Mouse (Mus musculus) forebrain, embryonic 11.5 days (tissue): ENCODE results near the gene Oprm1. TPM values are rescaled to one million over a fixed set of nuclear protein-coding genes. Genes with fewer than 3 reads are reported as not detected.
"Not testable (repeated sequence)": the region's sequence is repeated elsewhere in the genome, so short reads cannot be mapped to it uniquely, and the experiment has no call there.

Source experiments
- ATAC-seq: fragments of 200-750 bp; cut with Nextera tagmentation; replicated peaks from 2 replicates; pipeline ENCODE4 v1.8.0; 2017; ENCODE audit warnings: moderate TSS enrichment; ENCODE audit not compliant: low FRiP score
- DNase-seq: peaks from one replicate; pipeline ENCODE4 v3.0.0-alpha.2; 2017; ENCODE audit warnings: low spot score
- H3K27ac ChIP-seq: fragments of 300-500 bp; sonication (generic); 2 replicates; pipeline ENCODE4 v1.5.1; 2014; ENCODE audit warnings: low read depth, low read length
- H3K27me3 ChIP-seq: fragments of 300-500 bp; sonication (generic); 2 replicates; pipeline ENCODE4 v1.6.1; 2014; ENCODE audit warnings: mild to moderate bottlenecking, low read length, mixed read lengths; ENCODE audit not compliant: control insufficient read depth, insufficient read depth
- H3K36me3 ChIP-seq: fragments of 300-500 bp; sonication (generic); 2 replicates; pipeline ENCODE4 v1.6.1; 2014; ENCODE audit warnings: mild to moderate bottlenecking, low read length, moderate library complexity, mixed read lengths; ENCODE audit not compliant: control insufficient read depth, insufficient read depth
- H3K4me1 ChIP-seq: fragments of 300-500 bp; sonication (generic); replicated peaks from 2 replicates; pipeline ENCODE4 v1.6.1; 2014; ENCODE audit warnings: low read length, mixed read lengths; ENCODE audit not compliant: control insufficient read depth, insufficient read depth
- H3K4me2 ChIP-seq: fragments of 300-500 bp; sonication (generic); 2 replicates; pipeline ENCODE4 v1.6.1; 2014; ENCODE audit warnings: low read depth, mild to moderate bottlenecking, low read length, moderate library complexity, mixed read lengths; ENCODE audit not compliant: severe bottlenecking
- H3K4me3 ChIP-seq: fragments of 300-500 bp; sonication (generic); 2 replicates; pipeline ENCODE4 v1.5.1; 2014; ENCODE audit warnings: low read depth, low read length
- H3K9ac ChIP-seq: fragments of 300-500 bp; sonication (generic); 2 replicates; pipeline ENCODE4 v1.6.1; 2014; ENCODE audit warnings: low read length
- H3K9me3 ChIP-seq: fragments of 300-500 bp; sonication (generic); 2 replicates; pipeline ENCODE4 v1.6.1; 2016; ENCODE audit warnings: low read length, mixed read lengths; ENCODE audit not compliant: control insufficient read depth
- WGBS: fragments of 180-500 bp; shearing (Covaris S2); extraction: QIAGEN DNeasy Blood & Tissue Kit; methylation state at CpG from one replicate; pipeline ENCODE4 v1.1.7; 2014; 5-methylcytosine and 5-hydroxymethylcytosine counted together
- polyA plus RNA-seq: library from polyadenylated mRNA; unstranded; fragments of >200 nt; fragmentation: Nextera tagmentation; extraction: Ambion mirVana; gene quantifications from 2 replicates; pipeline ENCODE4 v1.2.1, GENCODE M21; 2014

Oprm1 gene
- polyA plus RNA-seq, 1 experiment from 2014 or later: not detected

DNA sequence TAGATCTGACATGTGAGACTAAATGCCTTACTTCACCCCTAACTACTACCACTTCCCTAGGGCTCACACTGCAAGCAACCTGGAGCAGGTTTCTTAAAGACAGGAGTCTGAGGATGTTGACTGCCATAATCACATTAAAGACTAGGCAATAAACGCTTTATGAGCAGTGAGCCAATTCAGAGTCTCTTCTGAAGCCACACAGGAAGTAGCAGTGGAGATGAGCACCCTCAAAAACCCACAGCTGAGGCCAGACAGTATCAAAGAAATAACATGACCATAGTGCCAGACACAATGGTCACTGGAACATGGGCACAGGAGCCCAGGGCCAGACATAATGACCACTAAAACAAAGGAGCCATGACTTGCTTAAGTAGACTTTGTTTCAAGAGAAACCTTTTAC is 230.2 kb downstream of the Oprm1 start:
- Histone ChIP-seq H3K27me3 (no peaks in the 10 kb centered on the region), H3K4me1 (no peaks in the 10 kb centered on the region), H3K4me2 (no peak overlapping the region), H3K4me3 (no peak overlapping the region), H3K9me3 (no peaks in the 10 kb centered on the region), H3K27ac (no peak overlapping the region), H3K9ac (no peak overlapping the region), H3K36me3 (no peaks in the 10 kb centered on the region)
- WGBS: 74% methylated on average over 1 of the region's 1 CpGs
- no peak for ATAC-seq
- no peak for DNase-seq

DNA sequence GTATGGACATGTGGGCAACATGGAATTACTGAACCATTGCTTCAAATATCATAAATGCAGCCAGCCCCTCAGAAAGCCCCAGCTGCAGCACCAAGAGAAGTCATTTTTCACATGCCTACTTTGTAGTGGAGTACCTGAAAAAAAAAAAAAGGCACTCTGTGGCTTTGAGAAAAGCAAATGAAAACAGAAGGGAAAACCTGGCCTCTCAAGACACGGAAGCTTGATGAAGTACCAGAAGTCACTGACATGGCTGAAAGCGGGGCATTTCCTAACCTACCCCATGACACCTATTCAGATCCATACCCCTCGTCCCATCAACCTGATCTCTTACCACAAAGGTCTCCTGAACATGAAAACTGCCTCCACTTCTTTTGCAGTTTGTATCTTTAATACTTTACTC is 238.6 kb downstream of the Oprm1 start:
- Histone ChIP-seq H3K9me3 (no peaks in the 10 kb centered on the region), H3K4me1 (no peaks in the 10 kb centered on the region), H3K36me3 (no peaks in the 10 kb centered on the region), H3K4me3 (no peak overlapping the region), H3K9ac (no peak overlapping the region), H3K4me2 (no peak overlapping the region), H3K27me3 (no peaks in the 10 kb centered on the region), H3K27ac (no peak overlapping the region)
- 89% methylated on average over 3 of the region's 3 CpGs for WGBS
- DNase-seq: no peak
- ATAC-seq: no peak

DNA sequence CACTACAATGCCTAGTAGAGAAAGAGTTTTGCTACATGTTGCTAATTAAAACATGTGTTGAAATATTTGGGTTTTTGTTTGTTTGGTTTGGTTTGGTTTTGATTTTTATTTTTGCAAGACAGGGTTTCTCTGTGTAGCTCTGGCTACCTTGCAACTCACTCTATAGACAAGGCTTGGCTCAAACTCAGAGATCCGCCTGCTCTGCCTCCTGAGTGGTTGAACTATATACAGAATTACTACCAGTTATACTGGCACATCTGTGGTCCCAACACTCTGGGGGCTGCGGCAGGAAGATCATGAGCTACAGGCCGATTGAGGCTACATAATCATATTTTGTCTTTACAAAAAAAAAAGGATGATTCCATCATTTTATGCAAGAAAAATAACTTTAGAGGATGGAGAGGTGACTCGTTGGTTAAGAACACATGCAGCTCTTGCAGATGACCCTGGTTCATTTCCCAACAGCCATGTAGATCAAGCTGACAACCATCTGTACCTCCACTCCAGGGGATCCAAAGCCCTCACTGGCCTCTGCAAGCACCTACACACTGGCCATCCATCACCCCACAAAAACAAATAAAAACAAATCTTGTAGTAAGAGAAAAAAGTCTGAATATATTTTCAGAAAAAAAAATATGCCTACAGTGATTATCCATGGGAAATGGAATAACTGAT is 240.4 kb downstream of the Oprm1 start:
- Histone ChIP-seq H3K9me3 (no peaks in the 10 kb centered on the region), H3K9ac (no peak overlapping the region), H3K27me3 (no peaks in the 10 kb centered on the region), H3K4me1 (no peaks in the 10 kb centered on the region), H3K36me3 (no peaks in the 10 kb centered on the region), H3K4me3 (no peak overlapping the region), H3K27ac (no peak overlapping the region), H3K4me2 (no peak overlapping the region)
- DNase-seq: no peak
- no peak for ATAC-seq
- 87% methylated on average over 4 of the region's 4 CpGs for WGBS

DNA sequence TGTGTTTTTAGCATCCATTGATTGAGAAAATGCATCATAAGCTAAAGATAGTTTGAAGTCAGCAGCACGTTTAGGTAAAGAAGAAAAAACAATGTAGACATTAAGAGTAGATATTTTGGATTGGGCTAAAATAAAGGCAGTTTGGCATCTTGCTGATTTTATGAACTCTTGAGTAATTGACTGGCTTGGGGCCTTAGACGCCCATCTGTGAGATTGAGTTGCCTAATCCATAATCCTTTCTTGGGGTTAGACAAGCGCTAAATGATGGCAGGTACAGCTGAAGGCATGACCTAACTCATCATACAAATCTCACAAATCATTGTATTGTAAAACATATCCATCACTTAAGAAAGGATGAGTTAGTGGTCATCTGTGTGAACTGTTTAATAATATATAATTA is 241.0 kb downstream of the Oprm1 start:
- H3K27ac ChIP-seq: no peak overlapping the region
- H3K4me2 ChIP-seq: no peak overlapping the region
- H3K36me3 ChIP-seq: no peaks in the 10 kb centered on the region
- H3K27me3 ChIP-seq: no peaks in the 10 kb centered on the region
- 93% methylated on average over 3 of the region's 3 CpGs for WGBS
- no peak for DNase-seq
- no peaks in the 10 kb centered on the region for H3K4me1 ChIP-seq
- no peak overlapping the region for H3K4me3 ChIP-seq
- ATAC-seq: no peak
- H3K9ac ChIP-seq: no peak overlapping the region
- no peaks in the 10 kb centered on the region for H3K9me3 ChIP-seq

DNA sequence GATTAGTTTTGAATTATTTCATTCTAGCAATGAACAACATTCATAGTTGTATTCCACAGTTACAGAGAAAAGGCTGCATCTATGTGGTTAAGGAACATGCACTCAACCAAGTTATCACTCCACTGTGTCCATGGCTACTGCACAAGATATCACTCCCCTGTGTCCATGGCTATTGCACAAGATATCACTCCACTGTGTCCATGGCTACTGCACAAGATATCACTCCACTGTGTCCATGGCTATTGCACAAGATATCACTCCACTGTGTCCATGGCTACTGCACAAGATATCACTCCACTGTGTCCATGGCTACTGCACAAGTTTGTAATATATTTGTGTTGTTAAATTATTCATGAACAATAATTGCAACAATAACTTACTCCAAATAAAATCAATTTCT is 245.6 kb downstream of the Oprm1 start:
- not testable (repeated sequence) for ATAC-seq, H3K4me2 ChIP-seq, H3K4me1 ChIP-seq, H3K36me3 ChIP-seq, DNase-seq, H3K27ac ChIP-seq, H3K27me3 ChIP-seq, H3K9me3 ChIP-seq, H3K9ac ChIP-seq, H3K4me3 ChIP-seq

DNA sequence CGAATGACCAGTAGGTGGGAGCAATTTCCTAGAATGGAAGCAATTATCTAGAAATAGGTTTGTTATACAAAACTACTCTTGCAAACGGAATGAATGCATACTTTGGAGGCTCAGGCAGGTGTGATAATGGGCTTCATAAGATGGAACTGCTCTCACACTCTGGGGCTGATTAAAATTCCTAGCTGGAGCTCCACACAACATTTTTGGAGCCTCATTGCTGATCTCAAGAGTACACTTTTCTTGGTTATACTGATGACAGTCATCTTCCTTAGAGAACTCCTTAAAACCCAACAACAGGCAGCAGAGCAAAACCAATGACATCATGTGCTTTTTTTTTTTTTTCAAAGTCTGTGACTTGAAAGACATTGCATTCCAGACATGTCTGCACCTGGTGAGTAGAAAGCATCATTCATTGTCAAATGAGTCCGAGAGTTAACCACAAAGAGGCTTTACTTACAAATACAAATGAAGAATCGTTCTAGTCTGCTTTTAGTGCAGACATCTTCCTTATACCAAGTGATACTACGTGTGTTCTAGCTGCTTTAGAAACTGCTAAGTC is 246.8 kb downstream of the Oprm1 start:
- no peak overlapping the region for H3K4me3 ChIP-seq
- H3K4me2 ChIP-seq: no peak overlapping the region
- H3K9me3 ChIP-seq: no peaks in the 10 kb centered on the region
- H3K4me1 ChIP-seq: no peaks in the 10 kb centered on the region
- no peaks in the 10 kb centered on the region for H3K27me3 ChIP-seq
- H3K9ac ChIP-seq: no peak overlapping the region
- no peak for DNase-seq
- H3K27ac ChIP-seq: no peak overlapping the region
- ATAC-seq: no peak
- 41% methylated on average over 5 of the region's 5 CpGs for WGBS
- no peaks in the 10 kb centered on the region for H3K36me3 ChIP-seq

DNA sequence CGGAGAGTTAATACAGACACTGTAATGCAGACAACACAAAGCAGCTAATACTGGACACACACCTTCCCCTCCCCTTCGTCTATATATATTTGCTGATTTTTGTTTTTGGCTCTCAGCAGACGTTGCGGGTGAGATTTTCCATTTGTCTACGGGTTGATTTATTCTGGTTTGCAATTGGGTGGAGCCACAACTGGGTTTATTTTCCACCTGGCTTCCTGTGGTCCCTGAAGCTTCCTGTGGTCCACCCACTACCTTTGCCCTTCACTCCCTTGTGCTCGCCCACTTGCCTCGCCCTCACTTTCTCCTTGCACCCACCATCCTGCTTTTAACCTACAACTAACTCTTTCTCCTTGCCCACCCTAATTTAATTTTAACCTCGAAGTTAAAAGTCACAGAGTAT is 252.2 kb downstream of the Oprm1 start:
- Histone ChIP-seq H3K9ac (no peak overlapping the region), H3K27ac (no peak overlapping the region), H3K4me3 (no peak overlapping the region), H3K36me3 (no peaks in the 10 kb centered on the region), H3K9me3 (no peaks in the 10 kb centered on the region), H3K27me3 (no peaks in the 10 kb centered on the region), H3K4me2 (no peak overlapping the region), H3K4me1 (no peaks in the 10 kb centered on the region)
- ATAC-seq (no peak), DNase-seq (no peak)
- 87% methylated on average over 8 of the region's 8 CpGs for WGBS

DNA sequence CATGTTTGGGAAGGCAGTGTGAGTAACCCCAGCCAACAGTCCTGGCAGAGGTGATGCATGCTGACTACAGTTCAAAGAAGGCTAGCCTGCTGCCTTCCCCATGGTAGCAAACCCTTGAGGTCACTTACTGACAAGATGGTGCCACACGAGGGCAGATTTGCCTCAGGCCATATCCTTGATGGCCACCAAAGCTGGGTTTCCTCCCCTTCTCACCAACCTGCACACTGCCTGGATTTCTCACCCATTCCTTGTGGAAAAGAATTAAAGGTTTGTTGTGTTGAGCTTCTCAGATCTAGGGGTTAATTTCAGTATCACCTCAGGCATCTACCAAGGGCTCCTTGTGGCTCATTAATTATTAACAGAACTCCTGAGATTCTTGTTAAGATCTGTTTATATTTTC is 256.9 kb downstream of the Oprm1 start:
- Histone ChIP-seq H3K9ac (no peak overlapping the region), H3K4me2 (no peak overlapping the region), H3K4me3 (no peak overlapping the region), H3K36me3 (no peaks in the 10 kb centered on the region), H3K27ac (no peak overlapping the region), H3K4me1 (no peaks in the 10 kb centered on the region), H3K27me3 (no peaks in the 10 kb centered on the region), H3K9me3 (no peaks in the 10 kb centered on the region)
- ATAC-seq (no peak), DNase-seq (no peak)
- WGBS: 63% methylated on average over 1 of the region's 1 CpGs

DNA sequence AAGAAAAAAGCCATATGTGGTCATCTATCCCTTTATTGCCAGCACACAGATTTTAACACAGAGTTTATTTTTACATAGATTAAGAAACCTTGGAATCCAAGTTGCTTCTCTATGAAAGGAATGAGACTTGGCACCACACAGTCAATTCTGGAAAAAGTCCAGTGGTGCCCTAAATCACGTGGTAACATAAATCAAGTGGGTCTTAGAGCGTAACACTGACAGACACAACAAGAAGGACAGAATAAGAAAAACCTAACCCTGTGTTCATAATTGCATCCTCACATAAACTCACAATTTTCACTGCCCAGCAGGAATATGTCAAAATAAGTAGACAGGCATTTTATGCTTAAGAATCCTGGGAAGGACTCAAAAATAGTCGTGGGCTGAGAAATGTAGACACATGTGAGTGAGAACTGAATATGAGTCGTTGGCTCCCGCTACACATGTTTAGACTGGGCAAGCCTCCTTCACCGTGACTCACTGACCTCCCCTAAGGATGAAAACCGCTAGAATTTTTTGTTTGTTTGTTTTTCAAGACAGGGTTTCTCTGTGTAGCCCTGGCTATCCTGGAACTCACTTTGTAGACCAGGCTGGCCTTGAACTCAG is 261.6 kb downstream of the Oprm1 start:
- no peaks in the 10 kb centered on the region for H3K9me3 ChIP-seq
- H3K27me3 ChIP-seq: no peaks in the 10 kb centered on the region
- WGBS: 82% methylated on average over 7 of the region's 7 CpGs
- DNase-seq: no peak
- H3K4me1 ChIP-seq: no peaks in the 10 kb centered on the region
- no peak overlapping the region for H3K9ac ChIP-seq
- no peak overlapping the region for H3K4me2 ChIP-seq
- no peaks in the 10 kb centered on the region for H3K36me3 ChIP-seq
- H3K4me3 ChIP-seq: no peak overlapping the region
- H3K27ac ChIP-seq: no peak overlapping the region
- no peak for ATAC-seq
